Mouse (Mus musculus): ENCODE results near the gene Zscan29.
"Not testable (repeated sequence)": the region's sequence is repeated elsewhere in the genome, so short reads cannot be mapped to it uniquely, and the experiment has no call there.

Zscan29 gene

GRCm38 (mm10) chr2:121132822-121133221 is 38.1 kb downstream of the Zscan29 start:
- DNase-seq, result no peak

GRCm38 (mm10) chr2:121128865-121129620 is 41.9 kb downstream of the Zscan29 start:
- no peak for DNase-seq

- no peak for DNase-seq
Measured at GRCm38 (mm10) chr2:121127536-121127935, 43.4 kb downstream of the Zscan29 start.

GRCm38 (mm10) chr2:121126302-121126701 is 44.6 kb downstream of the Zscan29 start:
- DNase-seq, result not testable (repeated sequence)

GRCm38 (mm10) chr2:121119260-121119659 is 51.7 kb downstream of the Zscan29 start:
- no peak for DNase-seq

- DNase-seq, result no peak
Measured at GRCm38 (mm10) chr2:121115418-121115817, 55.5 kb downstream of the Zscan29 start.

GRCm38 (mm10) chr2:121109695-121110094 is 61.2 kb downstream of the Zscan29 start, which contains the start of gene Tgm7:
Tgm7 (minus strand) TSS chr2:121109795.
- no peak for DNase-seq

Data from right cerebral cortex, adult 18-20 months (tissue).